Mouse (Mus musculus): ENCODE results near the gene Oser1. TPM values are rescaled to one million over a fixed set of nuclear protein-coding genes. Genes with fewer than 3 reads are reported as not detected.

Oser1 gene
- polyA plus RNA-seq, 1 experiment from 2014 or later = 80.1 TPM

DNA sequence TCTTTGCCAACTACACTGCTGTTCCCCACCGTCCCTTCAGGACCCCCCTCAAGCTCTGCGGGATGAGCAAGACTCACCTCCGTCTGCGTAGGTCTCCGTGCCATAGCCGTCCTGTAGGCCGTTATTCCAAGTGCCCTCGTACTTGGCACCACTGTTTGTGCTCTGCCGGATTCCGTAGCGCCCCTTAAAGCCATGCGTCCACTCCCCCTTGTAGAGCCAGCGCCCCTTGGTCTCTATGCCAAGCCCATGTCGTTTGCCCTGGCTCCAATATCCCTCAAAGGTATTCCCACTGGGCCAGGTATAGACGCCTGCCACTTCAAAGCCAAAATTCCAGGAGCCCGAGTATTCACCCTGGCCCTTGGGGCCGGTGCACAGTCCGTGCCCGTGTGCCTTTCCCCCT, 27.4 kb downstream of the Oser1 start:
- Histone ChIP-seq H3K4me2 (no peak overlapping the region), H3K9me3 (replicated peaks) (no peaks in the 10 kb centered on the region), H3K36me3 (ENCODE audit: poor library complexity, severe bottlenecking) (no peaks in the 10 kb centered on the region), H3K4me3 (no peak overlapping the region), H3K27ac (no peak overlapping the region), H3K9ac (no peak overlapping the region), H3K4me1 (peaks cover 5% of the 10 kb centered on the region), H3K27me3 (no peaks in the 10 kb centered on the region)
- 92% methylated on average over 19 of the region's 19 CpGs for WGBS
- no peak for ATAC-seq

DNA sequence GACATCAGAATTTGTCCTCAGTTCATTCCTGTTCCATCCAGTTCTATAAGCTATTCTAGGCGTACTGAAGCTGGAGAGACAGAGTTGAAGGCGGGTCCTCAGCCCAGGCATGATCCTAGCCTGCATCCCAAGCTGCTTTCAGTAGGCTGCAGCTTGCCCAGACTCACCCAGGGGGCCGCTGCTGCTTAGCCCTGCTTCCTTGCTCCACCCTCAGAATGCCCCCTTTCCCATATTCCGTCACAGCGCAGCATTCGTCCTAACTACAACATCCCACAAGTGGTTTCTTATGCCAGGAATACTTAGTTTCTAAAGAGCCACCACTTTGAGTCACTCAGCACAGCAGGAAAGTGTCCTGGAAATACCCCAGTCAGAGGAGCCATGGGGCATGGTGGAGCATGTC, 29.5 kb downstream of the Oser1 start:
- H3K9me3 ChIP-seq (replicated peaks) = no peaks in the 10 kb centered on the region
- peaks cover 5% of the 10 kb centered on the region for H3K4me1 ChIP-seq
- no peak overlapping the region for H3K4me3 ChIP-seq
- WGBS = 75% methylated on average over 6 of the region's 6 CpGs
- no peak overlapping the region for H3K4me2 ChIP-seq
- ATAC-seq = no peak
- H3K36me3 ChIP-seq (ENCODE audit: poor library complexity, severe bottlenecking) = no peaks in the 10 kb centered on the region
- no peak overlapping the region for H3K9ac ChIP-seq
- H3K27ac ChIP-seq = no peak overlapping the region
- H3K27me3 ChIP-seq = no peaks in the 10 kb centered on the region

DNA sequence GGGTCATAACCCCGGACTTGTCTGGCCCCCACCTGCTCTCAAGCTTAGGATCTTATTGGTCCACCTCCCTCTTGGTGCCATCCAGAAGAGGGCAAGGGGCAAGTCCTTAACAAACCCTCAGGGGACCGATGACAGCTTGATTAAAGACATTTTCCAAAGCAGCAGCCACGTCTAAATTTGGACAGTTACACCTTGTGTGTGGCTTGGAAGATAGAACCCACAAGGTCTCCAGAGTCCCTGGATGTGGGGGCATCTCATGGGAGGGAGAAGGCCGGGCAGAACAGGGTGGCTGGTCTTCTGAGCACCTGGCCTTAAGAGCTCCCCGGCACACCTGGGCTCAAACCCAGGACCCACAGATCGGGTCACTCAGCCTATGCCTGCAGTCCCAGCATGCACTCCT, 30.5 kb downstream of the Oser1 start:
- no peak overlapping the region for H3K4me2 ChIP-seq
- H3K27me3 ChIP-seq = no peaks in the 10 kb centered on the region
- no peaks in the 10 kb centered on the region for H3K9me3 ChIP-seq (replicated peaks)
- no peak for ATAC-seq
- H3K9ac ChIP-seq = no peak overlapping the region
- H3K4me3 ChIP-seq = no peak overlapping the region
- H3K36me3 ChIP-seq (ENCODE audit: poor library complexity, severe bottlenecking) = no peaks in the 10 kb centered on the region
- peaks cover 5% of the 10 kb centered on the region for H3K4me1 ChIP-seq
- no peak overlapping the region for H3K27ac ChIP-seq
- WGBS = 78% methylated on average over 6 of the region's 6 CpGs

DNA sequence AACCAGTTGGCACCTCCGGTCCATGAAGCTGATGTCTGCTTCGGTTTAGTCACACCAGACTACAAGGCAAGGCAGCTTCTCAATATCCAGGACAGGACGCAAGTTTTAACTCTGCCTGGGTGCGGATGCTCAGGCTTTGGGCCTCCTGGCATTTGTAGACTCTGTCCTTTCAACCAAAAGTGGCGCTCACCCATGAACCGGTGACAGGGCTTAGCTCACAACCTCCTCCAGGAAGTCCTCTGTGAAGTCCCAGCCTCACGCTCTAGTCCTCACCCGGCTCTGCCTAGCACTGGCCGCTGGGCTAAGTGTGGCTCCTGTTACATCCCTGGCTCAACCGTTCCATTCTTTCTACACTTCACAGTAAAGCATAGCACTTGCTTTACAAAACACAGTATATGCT, 31.3 kb downstream of the Oser1 start:
- WGBS = 91% methylated on average over 10 of the region's 10 CpGs
- peaks cover 5% of the 10 kb centered on the region for H3K4me1 ChIP-seq
- no peak for ATAC-seq

DNA sequence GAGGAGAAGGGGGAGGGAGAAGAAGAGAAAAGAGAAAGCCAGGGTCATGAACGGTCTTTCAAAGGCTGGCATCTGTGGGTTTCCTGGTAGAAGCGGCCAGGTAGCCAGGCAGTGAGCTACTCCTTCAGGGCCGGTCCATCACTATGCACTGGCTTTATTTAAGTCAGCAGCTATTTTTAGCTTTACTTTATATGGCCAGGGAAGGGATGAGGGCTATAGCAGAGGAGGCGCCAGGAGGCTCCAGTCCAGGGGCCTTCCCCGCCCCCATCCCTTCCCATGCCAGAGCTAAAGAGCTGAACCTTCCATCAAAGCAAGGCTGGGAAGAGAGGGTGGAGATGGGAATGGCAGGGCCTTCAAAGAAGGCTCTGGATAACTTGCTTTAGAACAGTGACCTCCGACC, 32.1 kb downstream of the Oser1 start:
- H3K4me2 ChIP-seq = no peak overlapping the region
- H3K36me3 ChIP-seq (ENCODE audit: poor library complexity, severe bottlenecking) = no peaks in the 10 kb centered on the region
- no peak overlapping the region for H3K27ac ChIP-seq
- ATAC-seq = no peak
- 81% methylated on average over 6 of the region's 6 CpGs for WGBS
- H3K4me1 ChIP-seq = no peaks in the 10 kb centered on the region
- no peaks in the 10 kb centered on the region for H3K9me3 ChIP-seq (replicated peaks)
- H3K4me3 ChIP-seq = no peak overlapping the region
- H3K9ac ChIP-seq = no peak overlapping the region
- H3K27me3 ChIP-seq = no peaks in the 10 kb centered on the region

More for the DNA sequence above, 31.3 kb downstream of the Oser1 start:
- Histone ChIP-seq H3K27ac (no peak overlapping the region), H3K4me3 (no peak overlapping the region), H3K27me3 (no peaks in the 10 kb centered on the region), H3K4me2 (no peak overlapping the region), H3K9me3 (replicated peaks) (no peaks in the 10 kb centered on the region), H3K9ac (no peak overlapping the region), H3K36me3 (ENCODE audit: poor library complexity, severe bottlenecking) (no peaks in the 10 kb centered on the region)

DNA sequence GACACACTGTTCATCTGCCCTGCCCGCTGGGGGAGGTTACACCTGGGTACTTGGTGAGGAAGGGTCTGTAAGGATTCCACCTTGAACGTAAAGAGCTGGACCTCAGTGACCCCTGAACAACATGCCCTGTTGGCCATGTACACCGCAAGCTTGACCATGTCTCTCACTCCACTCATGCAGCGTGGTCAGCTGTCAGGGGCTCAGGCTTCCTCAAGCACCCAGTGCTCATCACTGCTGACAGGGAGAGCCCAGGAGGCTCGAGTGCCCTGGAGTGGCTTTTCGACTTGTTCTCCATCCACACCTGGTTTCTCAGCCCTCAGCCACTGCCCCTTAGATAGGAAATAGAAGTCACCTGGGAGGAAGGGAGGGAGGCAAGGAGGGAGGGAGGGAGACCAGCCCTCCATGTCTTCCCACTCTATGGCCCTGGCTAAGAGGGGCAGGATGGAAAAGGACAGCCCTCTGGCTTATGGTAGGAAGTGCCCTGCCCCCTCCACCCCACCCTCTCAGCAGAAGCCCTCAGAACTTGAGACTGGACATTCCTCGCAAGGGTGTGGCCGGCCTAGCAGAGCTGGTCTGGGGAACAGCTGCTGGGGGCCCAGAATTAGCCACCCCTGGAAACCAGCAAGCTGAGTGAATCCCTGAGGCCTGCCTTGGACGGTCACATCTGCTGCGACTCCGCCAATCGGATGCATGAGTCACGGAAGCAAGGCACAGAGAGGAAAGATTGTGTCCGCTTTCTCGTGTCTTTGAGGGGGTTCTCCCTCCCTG, 37.9 kb downstream of the Oser1 start:
- no peak overlapping the region for H3K4me2 ChIP-seq
- H3K9me3 ChIP-seq (replicated peaks) = no peaks in the 10 kb centered on the region
- no peak overlapping the region for H3K27ac ChIP-seq
- ATAC-seq = no peak
- 84% methylated on average over 15 of the region's 15 CpGs for WGBS
- H3K36me3 ChIP-seq (ENCODE audit: poor library complexity, severe bottlenecking) = no peaks in the 10 kb centered on the region
- no peaks in the 10 kb centered on the region for H3K4me1 ChIP-seq
- no peak overlapping the region for H3K9ac ChIP-seq
- no peak overlapping the region for H3K4me3 ChIP-seq
- no peaks in the 10 kb centered on the region for H3K27me3 ChIP-seq

DNA sequence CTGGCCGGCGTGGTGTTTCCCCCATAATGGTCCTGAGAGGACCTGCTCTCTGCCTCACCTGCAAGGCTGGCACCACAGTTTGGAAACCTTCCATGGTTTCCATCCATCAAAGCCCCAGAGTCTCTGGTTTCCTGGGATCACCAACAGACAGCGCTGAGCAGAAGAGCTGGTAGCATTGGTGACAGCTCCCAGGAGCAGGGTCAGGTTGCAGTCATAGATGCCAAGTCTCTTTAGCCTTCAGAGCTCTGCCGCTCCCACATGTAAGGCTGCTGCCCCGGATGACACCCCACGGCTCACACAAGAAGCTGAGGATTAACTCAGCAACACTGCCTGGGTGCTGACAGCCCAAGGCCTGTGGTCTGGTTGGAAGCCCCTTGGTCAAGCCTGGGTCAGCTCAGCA, 39.4 kb downstream of the Oser1 start:
- H3K27me3 ChIP-seq = no peaks in the 10 kb centered on the region
- no peaks in the 10 kb centered on the region for H3K9me3 ChIP-seq (replicated peaks)
- H3K36me3 ChIP-seq (ENCODE audit: poor library complexity, severe bottlenecking) = no peaks in the 10 kb centered on the region
- no peak for ATAC-seq
- no peak overlapping the region for H3K4me2 ChIP-seq
- 88% methylated on average over 6 of the region's 6 CpGs for WGBS
- H3K27ac ChIP-seq = no peak overlapping the region
- H3K4me1 ChIP-seq = no peaks in the 10 kb centered on the region
- H3K4me3 ChIP-seq = no peak overlapping the region
- no peak overlapping the region for H3K9ac ChIP-seq

DNA sequence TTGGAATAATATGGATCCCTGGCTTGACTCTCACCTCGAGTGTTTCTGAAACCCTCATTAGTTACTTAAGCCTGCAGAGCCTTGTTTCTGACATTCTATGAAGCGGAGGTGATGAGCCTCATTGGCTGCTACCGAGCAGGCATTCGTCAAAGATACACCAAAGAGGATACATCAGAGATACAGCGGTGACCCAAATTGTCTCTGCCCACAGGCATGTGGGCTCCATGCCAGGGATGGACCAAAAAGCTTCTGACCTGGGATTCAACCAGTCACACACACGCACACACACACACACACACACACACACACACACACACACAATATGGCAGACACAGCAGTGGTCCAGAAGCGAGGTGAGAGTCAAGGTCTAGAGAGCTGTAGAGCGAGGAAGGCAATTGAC, 43.3 kb downstream of the Oser1 start:
- no peaks in the 10 kb centered on the region for H3K4me1 ChIP-seq
- no peaks in the 10 kb centered on the region for H3K36me3 ChIP-seq (ENCODE audit: poor library complexity, severe bottlenecking)
- no peak for ATAC-seq
- no peak overlapping the region for H3K4me3 ChIP-seq
- peaks cover 17% of the 10 kb centered on the region for H3K27me3 ChIP-seq
- H3K4me2 ChIP-seq = no peak overlapping the region
- H3K9me3 ChIP-seq (replicated peaks) = no peaks in the 10 kb centered on the region
- no peak overlapping the region for H3K9ac ChIP-seq
- no peak overlapping the region for H3K27ac ChIP-seq
- WGBS = 86% methylated on average over 8 of the region's 8 CpGs

DNA sequence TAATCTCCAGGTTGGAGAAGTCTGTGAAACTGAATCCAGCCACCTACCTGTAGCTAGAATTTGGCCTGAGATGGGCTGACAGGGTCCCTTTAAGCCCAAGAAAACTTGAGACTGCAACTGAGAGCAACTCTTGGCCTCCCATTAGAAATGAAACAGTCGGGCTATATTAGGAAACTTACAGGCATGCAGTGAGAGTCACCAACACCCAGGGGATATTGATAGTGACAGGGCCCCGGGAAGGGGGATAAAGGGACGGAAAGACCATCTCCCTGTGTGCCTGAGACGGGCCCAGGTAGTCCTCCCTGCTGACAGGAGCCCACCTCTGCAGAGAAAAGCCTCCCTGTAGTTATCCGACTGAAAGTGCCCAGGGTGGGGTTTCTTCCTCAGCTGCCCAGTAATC, 45.1 kb downstream of the Oser1 start:
- Histone ChIP-seq H3K9ac (no peak overlapping the region), H3K4me1 (no peaks in the 10 kb centered on the region), H3K4me3 (no peak overlapping the region), H3K36me3 (ENCODE audit: poor library complexity, severe bottlenecking) (no peaks in the 10 kb centered on the region), H3K9me3 (replicated peaks) (0 out of 2 replicates have a peak, but pooled peaks cover 4% of the 10 kb centered on the region), H3K27me3 (peaks cover 36% of the 10 kb centered on the region), H3K27ac (no peak overlapping the region), H3K4me2 (no peak overlapping the region)
- WGBS = 86% methylated on average over 5 of the region's 5 CpGs
- no peak for ATAC-seq

DNA sequence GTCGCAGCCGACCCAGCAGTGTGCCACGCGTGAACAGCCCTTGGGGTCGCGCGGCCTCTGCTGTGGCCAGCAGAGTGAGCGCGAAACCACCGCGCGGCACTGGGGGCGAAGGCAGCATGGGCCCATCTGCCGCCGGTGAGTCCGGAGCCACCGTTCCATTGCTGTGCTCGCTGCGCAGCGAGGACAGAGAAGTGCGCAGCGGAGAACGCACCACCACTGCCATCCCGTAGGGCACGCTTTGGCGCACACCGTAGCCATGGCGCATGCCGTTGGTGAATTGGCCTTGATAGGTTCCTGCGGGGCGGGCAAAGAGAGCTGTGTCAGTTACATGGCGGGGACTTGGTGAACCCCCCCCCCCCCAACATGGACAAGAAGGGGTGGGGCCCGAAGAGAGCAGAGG, 48.4 kb downstream of the Oser1 start:
- H3K9ac ChIP-seq = no peak overlapping the region
- peaks cover 39% of the 10 kb centered on the region for H3K27me3 ChIP-seq
- 40% methylated on average over 33 of the region's 33 CpGs for WGBS

DNA sequence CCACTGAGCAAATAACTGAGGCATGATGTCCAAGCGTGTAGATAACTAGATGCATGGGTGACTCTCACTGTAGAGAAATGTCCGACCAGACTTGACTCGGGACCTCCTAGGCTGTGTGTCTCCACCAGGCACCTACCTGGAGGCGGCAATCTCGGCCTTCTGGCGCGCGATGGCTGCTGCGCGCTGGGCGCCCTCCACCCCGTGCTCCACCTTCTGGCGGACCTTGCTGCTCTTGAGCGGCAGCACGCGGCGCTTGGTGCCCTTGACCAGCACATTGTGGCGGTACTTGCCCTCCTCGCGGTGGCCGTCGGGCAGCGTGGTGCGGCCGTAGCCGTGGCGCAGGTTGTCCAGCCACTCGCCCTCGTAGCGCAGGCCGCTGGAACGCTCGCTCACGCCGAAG, 49.0 kb downstream of the Oser1 start:
- 0 out of 2 replicates have a peak, but pooled peaks cover 4% of the 10 kb centered on the region for H3K9me3 ChIP-seq (replicated peaks)
- H3K4me1 ChIP-seq = no peaks in the 10 kb centered on the region
- no peak overlapping the region for H3K9ac ChIP-seq
- peaks cover 39% of the 10 kb centered on the region for H3K27me3 ChIP-seq
- H3K4me2 ChIP-seq = no peak overlapping the region
- H3K36me3 ChIP-seq (ENCODE audit: poor library complexity, severe bottlenecking) = no peaks in the 10 kb centered on the region
- no peak overlapping the region for H3K27ac ChIP-seq
- H3K4me3 ChIP-seq = no peak overlapping the region
- no peak for ATAC-seq
- WGBS = 50% methylated on average over 35 of the region's 35 CpGs

More for the DNA sequence above, 48.4 kb downstream of the Oser1 start:
- no peak for ATAC-seq
- Histone ChIP-seq H3K9me3 (replicated peaks) (0 out of 2 replicates have a peak, but pooled peaks cover 4% of the 10 kb centered on the region), H3K27ac (no peak overlapping the region), H3K4me3 (no peak overlapping the region), H3K4me1 (no peaks in the 10 kb centered on the region), H3K4me2 (no peak overlapping the region), H3K36me3 (ENCODE audit: poor library complexity, severe bottlenecking) (no peaks in the 10 kb centered on the region)

DNA sequence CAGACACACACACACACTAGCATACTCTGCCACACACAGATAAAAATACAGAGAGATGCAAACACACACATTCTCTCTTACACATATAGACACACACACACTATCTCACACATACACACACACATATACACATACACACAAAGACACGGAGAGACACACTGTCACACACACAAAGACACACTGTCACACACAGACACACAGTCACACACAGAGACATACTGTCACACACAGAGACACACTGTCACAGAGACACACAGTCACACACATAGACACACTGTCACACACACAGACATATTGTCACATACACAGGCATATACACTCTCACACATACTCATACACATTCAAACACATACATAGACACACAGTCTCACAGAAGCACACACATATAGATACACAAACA, 51.9 kb downstream of the Oser1 start:
- ATAC-seq = no peak
- peaks cover 36% of the 10 kb centered on the region for H3K27me3 ChIP-seq
- 85% methylated on average over 1 of the region's 1 CpGs for whole genome bisulfite sequencing
- no peaks in the 10 kb centered on the region for H3K4me1 ChIP-seq
- no peak overlapping the region for H3K4me2 ChIP-seq
- no peak overlapping the region for H3K9ac ChIP-seq
- no peaks in the 10 kb centered on the region for H3K36me3 ChIP-seq (ENCODE audit: poor library complexity, severe bottlenecking)
- 0 out of 2 replicates have a peak, but pooled peaks cover 4% of the 10 kb centered on the region for H3K9me3 ChIP-seq (replicated peaks)
- H3K27ac ChIP-seq = no peak overlapping the region
- H3K4me3 ChIP-seq = no peak overlapping the region

DNA sequence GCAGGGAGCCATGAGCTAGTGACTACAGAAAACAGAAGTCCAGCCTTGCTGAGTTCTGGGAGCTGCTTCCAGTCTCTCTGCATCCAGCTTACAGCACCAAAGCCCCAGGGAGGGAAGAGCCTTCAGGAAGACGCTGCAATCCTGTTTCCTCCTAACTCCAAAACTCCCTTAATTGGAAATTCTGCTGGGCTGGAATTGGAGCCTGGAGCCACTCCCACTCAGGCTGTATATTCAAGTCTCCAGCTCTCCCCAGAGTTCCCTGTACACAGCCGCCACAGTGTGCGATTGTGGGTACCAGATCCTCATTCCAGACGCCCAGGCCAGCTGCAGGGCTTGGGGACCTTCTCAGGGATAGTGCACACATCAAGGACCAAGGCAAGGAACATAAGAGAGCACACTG, 54.3 kb downstream of the Oser1 start:
- WGBS = 58% methylated on average over 4 of the region's 4 CpGs
- ATAC-seq = no peak

More for the DNA sequence above, 54.3 kb downstream of the Oser1 start:
- no peaks in the 10 kb centered on the region for H3K36me3 ChIP-seq (ENCODE audit: poor library complexity, severe bottlenecking)
- H3K27me3 ChIP-seq = peaks cover 11% of the 10 kb centered on the region
- H3K27ac ChIP-seq = no peak overlapping the region
- H3K4me3 ChIP-seq = no peak overlapping the region
- no peak overlapping the region for H3K9ac ChIP-seq
- no peak overlapping the region for H3K4me2 ChIP-seq
- no peaks in the 10 kb centered on the region for H3K4me1 ChIP-seq
- no peaks in the 10 kb centered on the region for H3K9me3 ChIP-seq (replicated peaks)

Data from forebrain, embryonic 13.5 days (tissue).